ENCODE assay signal across 8 mouse cellular contexts in the genomic region with DNA sequence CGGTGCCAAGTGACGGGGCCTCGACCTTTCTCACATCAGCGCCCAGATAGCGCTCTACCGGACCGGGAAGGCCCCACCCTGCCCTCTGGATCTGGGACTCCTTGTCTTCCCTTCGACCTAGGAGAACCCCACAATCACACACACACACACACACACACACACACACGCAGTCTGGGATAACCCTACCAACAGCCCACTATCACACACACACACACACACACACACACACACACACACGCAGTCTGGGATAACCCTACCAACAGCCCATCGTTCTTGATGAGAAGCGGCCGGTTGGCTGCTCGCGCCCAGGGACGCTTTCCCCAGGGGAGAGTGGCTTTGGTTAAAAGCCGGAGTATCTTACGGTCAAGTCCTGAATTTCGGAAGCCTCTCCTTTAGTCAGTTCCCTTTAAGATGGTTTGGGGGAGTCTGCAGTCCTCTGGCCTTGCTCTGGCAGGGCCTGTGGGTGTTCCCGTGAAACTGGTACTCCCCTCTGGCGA. TPM values are rescaled to one million over a fixed set of nuclear protein-coding genes. Genes with fewer than 3 reads are reported as not detected.
DNase-seq lines count a peak whose midpoint lies in the region; ATAC-seq and TF ChIP-seq lines count a peak whose summit lies in the region.

No protein-coding gene starts in this region.

- no peak for DNase-seq in kidney, adult 2 months
- no peak for DNase-seq in kidney, postnatal 36 days
- DNase-seq in MN1 (ENCODE audit: low spot score): peak; percentile 75
- DNase-seq in forebrain, embryonic 14.5 days (ENCODE audit: low spot score): peak; percentile 29
- DNase-seq in midbrain, embryonic 10.5 days (ENCODE audit: low spot score): peak; percentile 38
- DNase-seq in urinary bladder, adult 18-20 months (ENCODE audit: low spot score in 2 of 2): no peak
- no peak for DNase-seq in ovary, postnatal 36 days (ENCODE audit: low spot score)

- no peaks in the 10 kb centered on the region for H3K36me3 ChIP-seq in kidney, adult 2 months (ENCODE audit: control insufficient read depth, insufficient read depth, low read length)
- no peaks in the 10 kb centered on the region for H3K36me3 ChIP-seq in forebrain, embryonic 14.5 days (ENCODE audit: control insufficient read depth, insufficient read depth, low read length)
- no peaks in the 10 kb centered on the region for H3K36me3 ChIP-seq in midbrain, embryonic 10.5 days

- no peaks in the 10 kb centered on the region for H3K4me1 ChIP-seq in kidney, adult 2 months (ENCODE audit: control insufficient read depth, insufficient read depth, low read length)
- peaks cover 12% of the 10 kb centered on the region for H3K4me1 ChIP-seq in forebrain, embryonic 14.5 days (ENCODE audit: control insufficient read depth, insufficient read depth, low read length)
- peaks cover 33% of the 10 kb centered on the region for H3K4me1 ChIP-seq in midbrain, embryonic 10.5 days

- H3K4me3 ChIP-seq in kidney, adult 2 months (ENCODE audit: insufficient read depth, low read depth, low read length): peak overlapping the region; percentile 49
- H3K4me3 ChIP-seq in forebrain, embryonic 14.5 days (ENCODE audit: low read depth, low read length): peak overlapping the region; percentile 84
- H3K4me3 ChIP-seq in midbrain, embryonic 10.5 days: peak overlapping the region; percentile 92

- peak overlapping the region; percentile 24; the same call in 1 of the 2 replicates for H3K27ac ChIP-seq in kidney, adult 2 months (ENCODE audit: insufficient read depth, low read depth, low read length)
- peak overlapping the region; percentile 86 for H3K27ac ChIP-seq in forebrain, embryonic 14.5 days (ENCODE audit: low read depth, low read length)
- H3K27ac ChIP-seq in midbrain, embryonic 10.5 days (replicated peaks): peak overlapping the region; percentile 89

- TF ChIP-seq CTCF in kidney, adult 2 months (conservative IDR thresholded peaks at IDR 0.05; ENCODE audit: insufficient read depth, insufficient read length, low read depth, low read length): no peak

- 13% methylated on average over 19 of the region's 21 CpGs for WGBS in kidney, adult 2 months
- WGBS in forebrain, embryonic 14.5 days: 2% methylated on average over 16 of the region's 21 CpGs
- WGBS in midbrain, embryonic 10.5 days: under 1% methylated on average over 21 of the region's 21 CpGs

- H3K27me3 ChIP-seq in kidney, adult 2 months (replicated peaks; ENCODE audit: control insufficient read depth, insufficient read depth, low read length): no peaks in the 10 kb centered on the region
- H3K27me3 ChIP-seq in forebrain, embryonic 14.5 days (replicated peaks; ENCODE audit: control insufficient read depth, insufficient read depth, low read length): no peaks in the 10 kb centered on the region; the same call in 1 of the 2 replicates
- peaks cover 26% of the 10 kb centered on the region for H3K27me3 ChIP-seq in midbrain, embryonic 10.5 days (ENCODE audit: low read depth, poor library complexity, severe bottlenecking)

- H3K9ac ChIP-seq in forebrain, embryonic 14.5 days (ENCODE audit: low read length): peak overlapping the region; percentile 89

- ATAC-seq in forebrain, embryonic 14.5 days: peak; percentile 49
- ATAC-seq in megakaryocyte progenitor cell, adult 5-6 weeks (replicated peaks; ENCODE audit: poor library complexity): no peak

- peak overlapping the region; percentile 71 for H3K4me2 ChIP-seq in forebrain, embryonic 14.5 days (ENCODE audit: low read length)

- H3K9me3 ChIP-seq in forebrain, embryonic 14.5 days (replicated peaks; ENCODE audit: control insufficient read depth, low read length): no peaks in the 10 kb centered on the region
- H3K9me3 ChIP-seq in midbrain, embryonic 10.5 days (replicated peaks): no peaks in the 10 kb centered on the region

- TF ChIP-seq POLR2A in kidney, adult 2 months (IDR thresholded peaks at IDR 0.05; ENCODE audit: low read depth, low read length): no peak

RNA-seq across cellular contexts. Expression of a gene that starts 0.6 kb away (rescaled TPM):
- 6.0 and 7.2 TPM in 2 replicates for polyA plus RNA-seq in kidney, adult 2 months (2012; rRNA removed)
- 13.7 and 20.2 TPM in 2 replicates for polyA plus RNA-seq in forebrain, embryonic 14.5 days (2014; fragmentation: Nextera tagmentation; extraction: Ambion mirVana)
- 9.7 and 12.3 TPM in 2 replicates for polyA plus RNA-seq in midbrain, embryonic 10.5 days (2016; fragmentation: Nextera tagmentation; extraction: Ambion mirVana)
- total RNA-seq in megakaryocyte progenitor cell, adult 5-6 weeks (2015): 0.07 TPM in 1 of 2 replicates, not detected in the other
- 1.3 TPM in 1 of 2 replicates, not detected in the other for total RNA-seq in megakaryocyte progenitor cell, adult 5-6 weeks (2017)

RNA-seq across cellular contexts. Expression of a gene that starts 14.8 kb away (rescaled TPM):
- polyA plus RNA-seq in kidney, adult 2 months (2012; rRNA removed): 15.9 and 19.2 TPM in 2 replicates
- polyA plus RNA-seq in forebrain, embryonic 14.5 days (2014; fragmentation: Nextera tagmentation; extraction: Ambion mirVana): 13.7 and 14.0 TPM in 2 replicates
- 40.4 and 45.3 TPM in 2 replicates for polyA plus RNA-seq in midbrain, embryonic 10.5 days (2016; fragmentation: Nextera tagmentation; extraction: Ambion mirVana)
- 38.1 and 41.3 TPM in 2 replicates for total RNA-seq in megakaryocyte progenitor cell, adult 5-6 weeks (2015)
- total RNA-seq in megakaryocyte progenitor cell, adult 5-6 weeks (2017): 32.1 and 34.5 TPM in 2 replicates

RNA-seq across cellular contexts. Expression of a gene that starts 40.4 kb away (rescaled TPM):
- 164 and 166 TPM in 2 replicates for polyA plus RNA-seq in kidney, adult 2 months (2012; rRNA removed)
- 181 and 203 TPM in 2 replicates for polyA plus RNA-seq in forebrain, embryonic 14.5 days (2014; fragmentation: Nextera tagmentation; extraction: Ambion mirVana)
- 150 and 167 TPM in 2 replicates for polyA plus RNA-seq in midbrain, embryonic 10.5 days (2016; fragmentation: Nextera tagmentation; extraction: Ambion mirVana)
- 73.1 and 90.2 TPM in 2 replicates for total RNA-seq in megakaryocyte progenitor cell, adult 5-6 weeks (2015)
- total RNA-seq in megakaryocyte progenitor cell, adult 5-6 weeks (2017): 89.8 and 94.1 TPM in 2 replicates

Comparison
In these comparisons a context has a peak if more than half of its experiments do, and no peak if none do; other contexts are left out.
1. DNase-seq: peak in MN1 (single experiment), forebrain, embryonic 14.5 days (single experiment) and midbrain, embryonic 10.5 days (single experiment); none in kidney, adult 2 months (single experiment), kidney, postnatal 36 days (0 of 2), urinary bladder, adult 18-20 months (0 of 2) and ovary, postnatal 36 days (single experiment).
2. H3K27ac ChIP-seq: peak in every context shown above with its lines; median percentile 89 in midbrain, embryonic 10.5 days; 86 in forebrain, embryonic 14.5 days; 24 in kidney, adult 2 months.
3. Peak in every context shown above with its lines, with median percentiles within 50 percentile points of each other: H3K4me3 ChIP-seq.